Mouse (Mus musculus): Measurements from ENCODE around the gene Fam168b. TPM values are rescaled to one million over a fixed set of nuclear protein-coding genes. Genes with fewer than 3 reads are reported as not detected.

Gene Fam168b
- polyA plus RNA-seq, 1 experiment: 250 TPM

GRCm38 (mm10) chr1:34866815-34867573 is 24.1 kb upstream of the Fam168b start:
- Histone ChIP-seq H3K4me3 (ENCODE audit: insufficient read depth, low read length) (no peak overlapping the region), H3K27ac (ENCODE audit: insufficient read depth, low read length) (no peak overlapping the region), H3K4me1 (ENCODE audit: control insufficient read depth, insufficient read depth, low read length) (no peaks in the 10 kb centered on the region)
- TF ChIP-seq POLR2A (IDR thresholded peaks at IDR 0.05; ENCODE audit: extremely low read depth, insufficient read depth, low read length) (no peak), CTCF (IDR thresholded peaks at IDR 0.05; ENCODE audit: extremely low read depth, insufficient read depth, low read length) (peak; percentile 88)

DNA sequence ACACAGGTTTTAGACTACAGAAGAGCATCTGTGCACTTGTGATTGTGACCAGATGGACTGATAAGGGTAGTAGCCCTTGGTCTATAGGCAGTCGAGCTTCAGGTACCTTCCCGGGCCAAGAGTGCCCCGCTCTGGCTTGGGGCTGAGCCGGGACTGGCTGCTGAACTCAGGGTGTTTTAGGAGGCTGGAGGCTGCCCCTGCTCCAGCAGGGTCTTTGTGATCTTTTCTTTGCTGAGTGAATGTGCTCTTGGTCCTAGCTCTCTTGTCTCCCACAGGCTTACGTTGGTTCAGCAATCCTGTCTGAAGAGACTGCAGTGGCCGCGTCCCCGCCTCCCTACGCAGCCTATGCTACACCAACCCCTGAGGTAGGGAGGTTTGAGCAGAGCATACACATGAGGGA is 23.0 kb upstream of the Fam168b start:
- TF ChIP-seq POLR2A (IDR thresholded peaks at IDR 0.05; ENCODE audit: extremely low read depth, insufficient read depth, low read length) (no peak), CTCF (IDR thresholded peaks at IDR 0.05; ENCODE audit: extremely low read depth, insufficient read depth, low read length) (no peak)
- Histone ChIP-seq H3K4me3 (ENCODE audit: insufficient read depth, low read length) (no peak overlapping the region), H3K4me1 (ENCODE audit: control insufficient read depth, insufficient read depth, low read length) (no peaks in the 10 kb centered on the region), H3K27ac (ENCODE audit: insufficient read depth, low read length) (no peak overlapping the region)

- H3K4me1 ChIP-seq (ENCODE audit: control insufficient read depth, insufficient read depth, low read length): no peaks in the 10 kb centered on the region
- H3K27ac ChIP-seq (ENCODE audit: insufficient read depth, low read length): no peak overlapping the region
- no peak for TF ChIP-seq POLR2A (IDR thresholded peaks at IDR 0.05; ENCODE audit: extremely low read depth, insufficient read depth, low read length)
- TF ChIP-seq CTCF (IDR thresholded peaks at IDR 0.05; ENCODE audit: extremely low read depth, insufficient read depth, low read length): no peak
- H3K4me3 ChIP-seq (ENCODE audit: insufficient read depth, low read length): no peak overlapping the region
Measured at GRCm38 (mm10) chr1:34864243-34864642, 21.4 kb upstream of the Fam168b start.

DNA sequence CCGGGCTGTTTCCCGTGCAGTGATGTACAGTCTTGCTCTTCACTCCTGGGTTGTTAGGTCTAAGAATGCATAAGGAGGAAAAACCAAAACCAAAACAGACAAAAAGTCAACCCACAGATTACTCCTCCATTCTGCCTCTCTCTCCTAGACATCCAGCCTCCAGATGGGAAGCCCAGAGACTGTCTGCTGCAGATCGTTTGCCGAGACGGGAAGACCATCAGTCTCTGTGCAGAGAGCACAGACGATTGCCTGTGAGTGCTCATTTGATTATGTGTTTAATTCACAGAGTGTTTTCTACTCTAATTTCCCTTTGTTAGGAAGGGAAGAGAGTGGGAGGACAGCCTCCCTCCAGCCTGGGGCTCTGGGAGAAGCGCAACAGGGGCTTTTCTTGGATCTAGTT is 20.5 kb upstream of the Fam168b start:
- TF ChIP-seq POLR2A (IDR thresholded peaks at IDR 0.05; ENCODE audit: extremely low read depth, insufficient read depth, low read length) (no peak), CTCF (IDR thresholded peaks at IDR 0.05; ENCODE audit: extremely low read depth, insufficient read depth, low read length) (no peak)
- Histone ChIP-seq H3K4me1 (ENCODE audit: control insufficient read depth, insufficient read depth, low read length) (no peaks in the 10 kb centered on the region), H3K4me3 (ENCODE audit: insufficient read depth, low read length) (no peak overlapping the region), H3K27ac (ENCODE audit: insufficient read depth, low read length) (no peak overlapping the region)

- no peaks in the 10 kb centered on the region for H3K4me1 ChIP-seq (ENCODE audit: control insufficient read depth, insufficient read depth, low read length)
- H3K27ac ChIP-seq (ENCODE audit: insufficient read depth, low read length): no peak overlapping the region
- no peak overlapping the region for H3K4me3 ChIP-seq (ENCODE audit: insufficient read depth, low read length)
- TF ChIP-seq CTCF (IDR thresholded peaks at IDR 0.05; ENCODE audit: extremely low read depth, insufficient read depth, low read length): no peak
Measured at GRCm38 (mm10) chr1:34862877-34863276, 20.0 kb upstream of the Fam168b start.

DNA sequence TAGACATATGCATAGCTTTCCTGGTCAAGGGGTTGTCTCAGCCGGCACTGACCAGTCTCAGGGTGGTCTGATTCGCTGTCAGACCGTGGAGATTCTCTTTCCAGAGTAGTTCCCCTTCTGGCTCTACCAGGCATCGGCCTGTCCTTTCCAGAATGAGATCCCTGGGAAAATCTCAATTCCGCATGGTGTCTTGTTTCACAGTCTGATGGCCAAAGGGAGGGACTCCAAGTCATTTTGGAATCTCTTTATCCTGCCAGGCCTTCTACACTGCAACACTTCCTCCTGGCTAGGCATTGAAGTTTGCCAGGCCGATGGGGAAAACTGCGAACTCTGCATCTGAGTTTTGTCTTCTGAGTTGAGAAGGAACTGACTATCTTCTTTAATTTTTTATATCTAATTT is 17.3 kb upstream of the Fam168b start:
- Histone ChIP-seq H3K4me1 (ENCODE audit: control insufficient read depth, insufficient read depth, low read length) (no peaks in the 10 kb centered on the region), H3K27ac (ENCODE audit: insufficient read depth, low read length) (no peak overlapping the region), H3K4me3 (ENCODE audit: insufficient read depth, low read length) (no peak overlapping the region)
- TF ChIP-seq CTCF (IDR thresholded peaks at IDR 0.05; ENCODE audit: extremely low read depth, insufficient read depth, low read length) (no peak), POLR2A (IDR thresholded peaks at IDR 0.05; ENCODE audit: extremely low read depth, insufficient read depth, low read length) (no peak)

DNA sequence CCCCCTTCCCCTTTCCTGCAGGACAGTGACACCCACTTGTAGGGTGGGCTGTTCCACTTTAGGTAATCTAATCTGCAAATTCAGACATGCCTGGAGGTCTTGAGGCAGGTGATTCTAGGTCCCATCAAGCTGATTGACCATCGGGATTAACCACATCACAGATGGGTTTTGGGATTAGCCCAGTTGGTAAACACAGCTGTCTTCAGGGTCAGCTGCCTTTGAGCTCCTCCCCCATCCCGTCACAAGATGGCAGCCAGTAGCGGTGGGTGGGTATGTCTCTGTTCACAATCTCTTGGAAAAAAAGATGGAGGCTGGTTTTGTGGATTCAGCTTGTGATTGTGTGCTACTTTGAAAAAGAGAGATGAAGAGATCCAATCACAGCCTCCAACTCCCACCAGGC is 16.9 kb upstream of the Fam168b start:
- no peak overlapping the region for H3K4me3 ChIP-seq (ENCODE audit: insufficient read depth, low read length)
- H3K4me1 ChIP-seq (ENCODE audit: control insufficient read depth, insufficient read depth, low read length): no peaks in the 10 kb centered on the region
- no peak overlapping the region for H3K27ac ChIP-seq (ENCODE audit: insufficient read depth, low read length)
- TF ChIP-seq CTCF (IDR thresholded peaks at IDR 0.05; ENCODE audit: extremely low read depth, insufficient read depth, low read length) (no peak), POLR2A (IDR thresholded peaks at IDR 0.05; ENCODE audit: extremely low read depth, insufficient read depth, low read length) (no peak)

- Histone ChIP-seq H3K27ac (ENCODE audit: insufficient read depth, low read length) (no peak overlapping the region), H3K4me1 (ENCODE audit: control insufficient read depth, insufficient read depth, low read length) (no peaks in the 10 kb centered on the region), H3K4me3 (ENCODE audit: insufficient read depth, low read length) (no peak overlapping the region)
- TF ChIP-seq CTCF (IDR thresholded peaks at IDR 0.05; ENCODE audit: extremely low read depth, insufficient read depth, low read length) (no peak), POLR2A (IDR thresholded peaks at IDR 0.05; ENCODE audit: extremely low read depth, insufficient read depth, low read length) (no peak)
Measured at GRCm38 (mm10) chr1:34858671-34859070, 15.8 kb upstream of the Fam168b start.

- no peak for TF ChIP-seq CTCF (IDR thresholded peaks at IDR 0.05; ENCODE audit: extremely low read depth, insufficient read depth, low read length)
- TF ChIP-seq POLR2A (IDR thresholded peaks at IDR 0.05; ENCODE audit: extremely low read depth, insufficient read depth, low read length): no peak
- no peak overlapping the region for H3K27ac ChIP-seq (ENCODE audit: insufficient read depth, low read length)
- H3K4me3 ChIP-seq (ENCODE audit: insufficient read depth, low read length): no peak overlapping the region
- H3K4me1 ChIP-seq (ENCODE audit: control insufficient read depth, insufficient read depth, low read length): peaks cover 1% of the 10 kb centered on the region; the same call in 1 of the 2 replicates
Measured at GRCm38 (mm10) chr1:34855056-34855739, 12.3 kb upstream of the Fam168b start.

GRCm38 (mm10) chr1:34853786-34854185 is 10.9 kb upstream of the Fam168b start:
- Histone ChIP-seq H3K27ac (ENCODE audit: insufficient read depth, low read length) (no peak overlapping the region), H3K4me3 (ENCODE audit: insufficient read depth, low read length) (no peak overlapping the region), H3K4me1 (ENCODE audit: control insufficient read depth, insufficient read depth, low read length) (peaks cover 1% of the 10 kb centered on the region; the same call in 1 of the 2 replicates)
- TF ChIP-seq CTCF (IDR thresholded peaks at IDR 0.05; ENCODE audit: extremely low read depth, insufficient read depth, low read length): no peak
- TF ChIP-seq POLR2A (IDR thresholded peaks at IDR 0.05; ENCODE audit: extremely low read depth, insufficient read depth, low read length): no peak
